Mouse (Mus musculus) spleen, adult 18-20 months (tissue): ENCODE results near the gene Rsf1.
A peak's percentile ranks its signal among the peaks of the same experiment; 100 is the strongest.

Experiments used
- DNase-seq, 2 experiments: peaks; one replicate each; pipeline ENCODE4 v3.0.0; 2022; ENCODE audit warnings: mixed read lengths in 2 of 2

Rsf1 gene

GRCm38 (mm10) chr7:97632897-97633296 lies 53.2 kb downstream of the Rsf1 start:
- DNase-seq, result no peak

GRCm38 (mm10) chr7:97645060-97645459 lies 65.4 kb downstream of the Rsf1 start:
- DNase-seq, result no peak

- no peak for DNase-seq
Observed at GRCm38 (mm10) chr7:97647656-97648055, 68.0 kb downstream of the Rsf1 start.

GRCm38 (mm10) chr7:97650729-97651128 lies 71.0 kb downstream of the Rsf1 start:
- DNase-seq, result no peak

- DNase-seq, result no peak
Observed at GRCm38 (mm10) chr7:97656144-97656543, 76.5 kb downstream of the Rsf1 start.

GRCm38 (mm10) chr7:97661634-97662033 lies 81.9 kb downstream of the Rsf1 start:
- no peak for DNase-seq

GRCm38 (mm10) chr7:97679239-97679638 lies 99.5 kb downstream of the Rsf1 start:
- no peak for DNase-seq

- no peak for DNase-seq
Observed at GRCm38 (mm10) chr7:97687831-97688230, 108.1 kb downstream of the Rsf1 start.

- DNase-seq, result no peak
Observed at GRCm38 (mm10) chr7:97695441-97695840, 115.8 kb downstream of the Rsf1 start.

GRCm38 (mm10) chr7:97696133-97696505 lies 116.4 kb downstream of the Rsf1 start:
- DNase-seq, result no peak

GRCm38 (mm10) chr7:97696506-97697254 lies 117.0 kb downstream of the Rsf1 start, which contains the start of gene Clns1a:
TSS of gene Clns1a (plus strand) at chr7:97696634.
- peak; percentile 82 to 89 for DNase-seq

GRCm38 (mm10) chr7:97700173-97700572 lies 120.5 kb downstream of the Rsf1 start:
- DNase-seq, result no peak

- no peak for DNase-seq
Observed at GRCm38 (mm10) chr7:97701106-97701505, 121.4 kb downstream of the Rsf1 start.

GRCm38 (mm10) chr7:97707123-97707522 lies 127.4 kb downstream of the Rsf1 start:
- DNase-seq, result no peak

GRCm38 (mm10) chr7:97707809-97708208 lies 128.1 kb downstream of the Rsf1 start:
- DNase-seq, result no peak

GRCm38 (mm10) chr7:97709204-97709603 lies 129.5 kb downstream of the Rsf1 start:
- DNase-seq, result no peak

GRCm38 (mm10) chr7:97714651-97715050 lies 135.0 kb downstream of the Rsf1 start:
- no peak for DNase-seq

GRCm38 (mm10) chr7:97717326-97717725 lies 137.6 kb downstream of the Rsf1 start:
- no peak for DNase-seq

GRCm38 (mm10) chr7:97719078-97719477 lies 139.4 kb downstream of the Rsf1 start:
- DNase-seq, result no peak

- DNase-seq, result no peak
Observed at GRCm38 (mm10) chr7:97720109-97720508, 140.4 kb downstream of the Rsf1 start.

GRCm38 (mm10) chr7:97722278-97722918 lies 142.7 kb downstream of the Rsf1 start:
- DNase-seq, result no peak

- no peak for DNase-seq
Observed at GRCm38 (mm10) chr7:97723646-97724538, 144.2 kb downstream of the Rsf1 start.

GRCm38 (mm10) chr7:97725401-97725800 lies 145.7 kb downstream of the Rsf1 start:
- DNase-seq, result no peak
